Mouse (Mus musculus): Measurements from ENCODE around the gene Msh6. TPM values are rescaled to one million over a fixed set of nuclear protein-coding genes. Genes with fewer than 3 reads are reported as not detected.
"Not testable (repeated sequence)": the region's sequence is repeated elsewhere in the genome, so short reads cannot be mapped to it uniquely, and the experiment has no call there.

Gene Msh6
- total RNA-seq, 1 experiment from 2014 or later, result 27.2 TPM

DNA sequence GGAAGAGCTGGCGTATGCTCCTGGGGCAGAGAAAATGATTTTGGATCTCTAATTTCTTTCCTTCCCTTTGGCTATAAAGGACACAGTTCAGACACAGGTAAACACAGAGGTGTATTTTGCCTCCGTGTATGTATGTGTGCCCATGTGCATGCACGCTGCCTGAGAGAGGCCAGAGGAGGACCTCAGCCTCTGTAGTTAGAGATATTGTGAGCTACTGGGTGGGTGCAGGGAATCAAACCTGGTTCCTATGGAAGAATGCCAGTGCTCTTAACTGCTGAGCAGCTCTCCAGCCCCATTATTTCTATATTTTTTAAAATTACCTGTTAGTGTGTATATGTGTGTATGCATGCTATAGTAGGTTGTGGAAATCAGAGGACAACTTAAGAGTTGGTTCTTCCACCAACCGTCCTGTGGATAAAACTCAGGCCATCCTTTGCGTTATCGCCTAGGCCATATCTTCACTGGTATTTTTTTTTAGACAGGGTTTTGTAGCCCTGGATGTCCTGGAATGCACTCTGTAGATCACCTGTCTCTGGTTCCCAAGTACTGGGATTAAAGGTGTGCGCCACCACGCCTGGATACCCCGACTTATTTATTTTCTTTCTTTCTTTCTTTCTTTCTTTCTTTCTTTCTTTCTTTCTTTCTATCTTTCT lies 1.4 kb downstream of the Msh6 start:
- ATAC-seq (replicated peaks; ENCODE audit: insufficient number of reproducible peaks, low FRiP score, low TSS enrichment, poor library complexity, severe bottlenecking), result no peak

DNA sequence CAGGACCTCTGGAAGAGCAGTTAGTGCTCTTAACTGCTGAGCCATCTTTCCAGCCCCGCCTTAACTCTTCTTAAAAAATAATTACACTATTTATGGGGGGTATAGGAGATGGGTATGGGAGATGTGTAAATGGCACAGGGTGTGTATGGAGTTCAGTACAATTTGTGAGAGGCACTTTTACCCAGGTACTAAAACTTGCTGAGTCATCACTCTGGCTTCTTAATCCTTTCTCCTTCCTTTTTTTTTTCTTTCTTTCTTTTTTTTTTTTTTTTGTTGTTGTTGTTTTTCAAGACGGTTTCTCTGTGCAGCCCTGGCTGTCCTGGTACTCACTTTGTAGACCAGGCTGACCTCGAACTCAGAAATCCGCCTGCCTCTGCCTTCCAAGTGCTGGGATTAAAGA lies 2.1 kb downstream of the Msh6 start:
- ATAC-seq (replicated peaks; ENCODE audit: insufficient number of reproducible peaks, low FRiP score, low TSS enrichment, poor library complexity, severe bottlenecking), result not testable (repeated sequence)

DNA sequence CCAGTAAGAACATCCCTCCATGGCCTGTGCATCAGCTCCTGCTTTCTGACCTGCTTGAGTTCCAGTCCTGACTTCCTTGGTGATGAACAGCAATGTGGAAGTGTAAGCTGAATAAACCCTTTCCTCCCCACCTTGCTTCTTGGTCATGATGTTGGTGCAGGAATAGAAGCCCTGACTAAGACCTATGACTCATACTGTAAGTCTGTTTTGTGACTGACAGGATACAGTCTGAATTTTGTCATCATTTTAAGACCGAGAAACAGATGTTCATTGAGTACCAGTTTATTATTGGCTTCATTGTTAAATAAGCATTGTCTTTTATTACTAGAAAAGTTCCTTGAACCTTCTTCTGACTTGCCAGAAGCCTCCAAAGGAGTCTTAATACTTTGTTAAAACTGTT lies 4.8 kb downstream of the Msh6 start:
- ATAC-seq (replicated peaks; ENCODE audit: insufficient number of reproducible peaks, low FRiP score, low TSS enrichment, poor library complexity, severe bottlenecking), result not testable (repeated sequence)

DNA sequence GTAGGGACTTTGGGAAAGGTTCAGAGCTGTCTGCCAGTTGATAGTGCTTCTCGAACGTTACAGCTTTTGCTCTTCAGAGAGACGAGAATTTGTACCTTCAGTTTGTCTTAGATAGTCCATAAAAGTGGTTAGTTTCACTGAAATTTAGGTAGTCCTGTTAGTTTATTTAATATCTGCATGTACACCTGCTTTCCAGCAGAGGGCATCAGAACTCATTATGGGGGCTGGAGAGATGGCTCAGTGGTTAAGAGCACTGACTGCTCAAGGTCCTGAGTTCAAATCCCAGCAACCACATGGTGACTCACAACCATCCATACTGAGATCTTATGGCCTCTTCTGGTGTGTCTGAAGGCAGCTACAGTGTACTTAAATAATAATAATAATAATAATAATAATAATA lies 7.2 kb downstream of the Msh6 start:
- ATAC-seq (replicated peaks; ENCODE audit: insufficient number of reproducible peaks, low FRiP score, low TSS enrichment, poor library complexity, severe bottlenecking), result no peak

DNA sequence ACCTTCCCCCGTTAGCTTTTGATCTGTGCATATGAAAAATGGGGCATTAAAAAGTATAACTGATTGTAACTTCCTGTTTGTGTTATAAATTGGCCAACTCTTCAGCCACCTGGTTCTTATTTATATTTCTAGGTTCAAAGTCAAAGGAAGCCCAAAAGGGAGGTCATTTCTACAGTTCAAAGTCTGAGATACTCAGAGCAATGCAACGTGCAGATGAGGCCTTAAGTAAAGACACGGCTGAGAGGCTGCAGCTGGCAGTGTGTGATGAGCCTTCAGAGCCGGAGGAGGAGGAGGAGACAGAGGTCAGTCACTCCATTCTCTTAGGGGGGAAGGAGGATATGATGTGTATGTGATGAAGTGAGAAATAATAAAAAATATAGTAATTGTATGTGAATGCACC lies 8.5 kb downstream of the Msh6 start:
- ATAC-seq (replicated peaks; ENCODE audit: insufficient number of reproducible peaks, low FRiP score, low TSS enrichment, poor library complexity, severe bottlenecking), result no peak

DNA sequence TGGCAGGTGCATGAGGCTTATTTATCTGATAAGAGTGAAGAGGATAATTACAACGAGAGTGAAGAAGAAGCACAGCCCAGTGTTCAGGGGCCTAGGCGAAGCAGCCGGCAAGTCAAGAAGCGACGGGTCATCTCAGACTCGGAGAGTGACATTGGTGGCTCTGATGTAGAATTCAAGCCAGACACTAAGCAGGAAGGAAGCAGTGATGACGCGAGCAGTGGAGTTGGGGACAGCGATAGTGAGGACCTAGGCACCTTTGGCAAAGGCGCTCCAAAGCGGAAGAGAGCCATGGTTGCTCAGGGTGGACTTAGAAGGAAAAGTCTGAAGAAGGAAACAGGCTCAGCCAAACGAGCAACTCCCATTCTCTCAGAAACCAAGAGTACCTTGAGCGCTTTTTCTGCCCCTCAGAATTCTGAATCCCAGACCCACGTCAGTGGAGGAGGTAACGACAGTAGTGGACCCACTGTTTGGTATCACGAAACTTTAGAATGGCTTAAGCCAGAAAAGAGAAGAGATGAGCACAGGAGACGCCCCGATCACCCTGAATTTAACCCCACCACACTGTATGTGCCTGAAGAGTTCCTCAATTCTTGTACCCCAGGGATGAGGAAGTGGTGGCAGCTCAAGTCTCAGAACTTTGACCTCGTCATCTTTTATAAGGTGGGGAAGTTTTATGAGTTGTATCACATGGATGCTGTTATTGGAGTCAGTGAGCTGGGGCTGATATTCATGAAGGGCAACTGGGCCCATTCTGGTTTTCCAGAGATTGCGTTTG lies 9.8 kb downstream of the Msh6 start:
- peak; percentile 90 for ATAC-seq (replicated peaks; ENCODE audit: insufficient number of reproducible peaks, low FRiP score, low TSS enrichment, poor library complexity, severe bottlenecking)

DNA sequence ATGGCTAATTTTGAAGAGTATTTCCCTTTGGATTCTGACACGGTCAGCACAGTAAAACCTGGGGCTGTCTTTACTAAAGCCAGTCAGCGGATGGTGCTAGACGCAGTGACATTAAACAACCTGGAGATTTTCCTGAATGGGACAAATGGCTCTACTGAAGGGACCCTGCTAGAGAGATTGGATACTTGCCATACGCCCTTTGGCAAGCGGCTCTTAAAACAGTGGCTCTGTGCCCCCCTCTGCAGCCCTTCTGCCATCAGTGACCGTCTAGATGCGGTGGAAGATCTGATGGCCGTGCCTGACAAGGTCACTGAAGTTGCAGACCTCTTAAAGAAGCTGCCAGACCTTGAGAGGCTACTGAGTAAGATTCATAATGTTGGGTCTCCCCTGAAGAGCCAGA lies 11.1 kb downstream of the Msh6 start:
- no peak for ATAC-seq (replicated peaks; ENCODE audit: insufficient number of reproducible peaks, low FRiP score, low TSS enrichment, poor library complexity, severe bottlenecking)

DNA sequence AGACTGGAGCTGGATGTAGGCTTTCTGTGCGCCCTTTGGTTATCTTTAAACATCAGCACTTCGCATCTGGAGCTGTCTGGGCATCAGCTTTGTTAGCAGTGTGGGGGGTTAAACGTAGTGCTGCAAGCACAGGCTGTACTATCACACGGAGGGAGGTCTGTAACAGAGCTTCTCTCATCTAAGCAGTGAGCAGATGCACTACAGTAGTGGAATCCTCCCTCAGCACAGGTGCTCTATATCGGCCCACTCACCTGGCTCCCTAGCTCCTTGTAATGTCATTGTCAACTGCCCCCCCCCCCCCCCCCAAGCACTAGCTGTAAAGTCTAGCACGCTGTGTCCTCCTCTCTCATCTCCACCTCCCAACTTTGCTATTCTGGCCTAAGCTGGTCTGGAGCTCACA lies 12.6 kb downstream of the Msh6 start:
- ATAC-seq (replicated peaks; ENCODE audit: insufficient number of reproducible peaks, low FRiP score, low TSS enrichment, poor library complexity, severe bottlenecking), result no peak

DNA sequence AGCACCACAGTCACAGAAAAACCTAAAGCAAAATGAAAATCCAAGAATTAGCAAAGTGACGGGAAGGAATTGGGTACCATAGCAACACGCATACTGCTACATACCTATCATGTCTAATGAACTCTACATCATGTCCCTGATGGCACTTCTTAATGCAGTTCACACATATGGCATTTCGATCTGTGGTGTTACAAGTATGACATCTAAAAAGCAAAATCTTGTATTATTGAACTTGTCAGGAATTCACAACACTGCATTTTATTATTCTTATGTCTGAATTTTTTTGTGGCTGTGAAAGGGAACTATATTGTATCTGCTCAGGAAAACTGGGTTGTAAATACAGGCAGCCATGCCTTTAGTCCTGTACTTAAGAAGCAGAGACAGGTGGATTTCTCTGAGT lies 17.3 kb downstream of the Msh6 start:
- no peak for ATAC-seq (replicated peaks; ENCODE audit: insufficient number of reproducible peaks, low FRiP score, low TSS enrichment, poor library complexity, severe bottlenecking)

DNA sequence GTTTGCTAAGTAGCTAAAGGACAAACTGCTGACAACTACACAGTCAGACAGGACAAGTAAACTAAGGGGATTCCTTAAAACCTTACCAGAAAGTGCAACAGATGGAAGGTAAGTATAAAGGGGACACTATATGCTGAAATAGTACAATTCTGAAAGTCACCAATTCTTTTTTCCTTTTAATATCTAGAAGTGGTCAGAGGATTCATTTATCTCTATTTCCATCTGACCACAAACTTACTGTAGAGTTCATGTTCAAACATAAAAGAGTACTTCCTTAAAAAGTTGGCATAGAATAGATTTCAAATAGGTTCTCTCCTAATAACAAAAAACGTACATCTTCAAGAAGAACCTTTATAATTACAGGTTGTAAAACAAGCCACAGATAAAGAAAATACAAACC lies 18.5 kb downstream of the Msh6 start:
- ATAC-seq (replicated peaks; ENCODE audit: insufficient number of reproducible peaks, low FRiP score, low TSS enrichment, poor library complexity, severe bottlenecking), result no peak

DNA sequence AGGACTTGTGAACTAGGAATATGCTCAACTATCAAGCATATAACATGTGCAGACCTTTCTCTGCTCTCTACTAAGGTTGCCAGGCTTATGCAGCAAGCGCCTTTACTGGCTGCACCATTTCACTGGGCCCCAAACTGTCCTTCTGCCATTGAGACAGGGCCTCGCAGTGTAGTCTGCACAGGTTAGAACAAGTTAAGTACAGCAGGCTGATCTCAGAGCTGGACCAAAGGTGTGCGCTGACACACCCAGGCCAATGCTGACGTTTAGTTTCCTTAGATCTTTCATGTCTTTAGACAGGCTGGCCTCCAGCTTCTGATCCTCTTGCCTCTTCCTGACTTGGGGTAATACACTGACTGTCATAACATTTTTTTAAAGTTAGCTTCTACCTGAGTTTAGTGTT lies 22.9 kb downstream of the Msh6 start:
- ATAC-seq (replicated peaks; ENCODE audit: insufficient number of reproducible peaks, low FRiP score, low TSS enrichment, poor library complexity, severe bottlenecking), result no peak

DNA sequence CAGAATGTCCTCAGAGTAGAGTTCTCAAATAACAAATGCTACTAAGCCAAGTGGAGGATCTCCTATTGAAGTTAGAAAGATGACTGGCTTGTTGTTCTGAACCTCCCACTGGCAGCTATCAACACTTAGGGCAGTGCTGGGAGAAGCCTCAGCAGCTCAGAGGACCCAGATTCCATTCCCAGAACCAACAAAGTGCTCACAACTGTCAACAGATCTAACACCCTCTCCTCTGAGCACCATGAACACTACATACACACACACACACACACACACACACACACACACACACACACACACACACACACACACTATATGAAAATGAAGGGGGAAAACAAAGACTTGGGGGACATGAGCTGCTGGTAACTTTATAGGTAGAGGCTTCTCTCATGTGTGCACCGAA lies 30.0 kb downstream of the Msh6 start:
- ATAC-seq (replicated peaks; ENCODE audit: insufficient number of reproducible peaks, low FRiP score, low TSS enrichment, poor library complexity, severe bottlenecking), result no peak

DNA sequence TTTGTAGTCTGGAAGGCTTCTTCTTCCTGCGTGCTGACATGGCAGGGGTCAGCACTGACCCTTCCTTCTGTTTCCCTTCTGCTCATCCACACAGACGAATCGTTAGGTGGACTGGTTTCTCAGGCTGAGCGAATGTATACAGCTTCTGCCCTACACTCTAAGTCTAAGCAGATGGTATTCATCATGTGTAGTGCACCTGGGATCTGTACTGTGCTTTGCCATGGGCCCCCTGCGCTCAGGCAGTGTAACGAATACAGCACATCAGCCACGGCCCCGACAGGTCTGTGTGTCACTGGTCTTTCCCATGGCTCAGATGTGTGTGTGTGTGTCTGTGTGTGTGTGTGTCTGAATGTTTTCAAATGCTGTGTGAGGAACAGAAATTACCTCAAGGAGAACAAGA lies 32.1 kb downstream of the Msh6 start:
- ATAC-seq (replicated peaks; ENCODE audit: insufficient number of reproducible peaks, low FRiP score, low TSS enrichment, poor library complexity, severe bottlenecking), result no peak

DNA sequence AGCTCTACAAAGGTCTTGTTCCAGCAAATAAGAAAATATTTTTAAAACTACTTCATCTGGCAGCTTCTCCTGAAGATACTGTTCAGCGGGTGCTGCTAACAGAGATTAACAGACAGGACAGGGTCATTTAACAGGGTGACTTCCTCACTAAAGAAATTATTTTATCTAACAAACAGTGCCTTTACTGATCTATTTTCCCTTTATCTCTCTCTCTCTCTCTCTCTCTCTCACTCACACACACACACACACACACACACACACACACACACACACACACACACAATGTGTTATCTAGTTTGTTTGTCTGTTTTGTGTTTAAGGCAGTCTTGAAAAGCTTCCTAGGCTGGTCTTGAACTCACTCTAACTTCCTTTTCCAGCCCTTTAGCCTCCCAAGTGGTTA lies 39.6 kb downstream of the Msh6 start:
- no peak for ATAC-seq (replicated peaks; ENCODE audit: insufficient number of reproducible peaks, low FRiP score, low TSS enrichment, poor library complexity, severe bottlenecking)

DNA sequence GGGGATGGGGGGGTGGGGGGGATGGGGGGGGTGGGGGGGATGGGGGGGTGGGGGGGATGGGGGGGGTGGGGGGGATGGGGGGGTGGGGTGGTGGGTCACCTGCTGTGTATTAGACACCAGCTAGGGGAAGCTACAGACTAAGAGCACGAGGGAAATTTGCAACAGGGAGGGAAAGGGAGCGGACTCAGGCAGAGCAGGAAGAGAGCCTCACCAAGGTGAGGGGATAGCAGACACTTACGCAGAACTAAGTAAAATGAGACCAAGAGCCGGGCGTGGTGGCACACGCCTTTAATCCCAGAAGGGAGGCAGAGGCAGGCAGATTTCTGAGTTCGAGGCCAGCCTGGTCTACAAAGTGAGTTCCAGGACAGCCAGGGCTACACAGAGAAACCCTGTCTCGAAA lies 41.2 kb downstream of the Msh6 start:
- not testable (repeated sequence) for ATAC-seq (replicated peaks; ENCODE audit: insufficient number of reproducible peaks, low FRiP score, low TSS enrichment, poor library complexity, severe bottlenecking)

DNA sequence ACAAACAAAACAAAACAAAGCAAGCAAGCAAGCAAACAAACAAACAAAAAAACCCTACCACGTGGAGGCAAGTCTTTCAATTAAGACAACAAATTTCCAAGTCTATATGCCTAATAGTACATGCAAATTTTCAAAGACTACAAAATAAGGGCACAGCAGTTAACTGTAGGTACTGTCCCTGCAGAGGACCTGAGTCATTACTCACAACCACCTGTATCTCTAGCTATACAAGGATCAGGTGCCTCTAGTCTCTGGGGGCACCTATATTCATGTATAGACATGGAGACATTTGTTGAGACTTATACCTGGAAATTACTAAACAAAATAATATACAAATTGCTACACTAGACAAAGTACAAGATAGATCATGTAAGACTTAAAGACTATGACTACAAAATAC lies 49.1 kb downstream of the Msh6 start:
- ATAC-seq (replicated peaks; ENCODE audit: insufficient number of reproducible peaks, low FRiP score, low TSS enrichment, poor library complexity, severe bottlenecking), result no peak

DNA sequence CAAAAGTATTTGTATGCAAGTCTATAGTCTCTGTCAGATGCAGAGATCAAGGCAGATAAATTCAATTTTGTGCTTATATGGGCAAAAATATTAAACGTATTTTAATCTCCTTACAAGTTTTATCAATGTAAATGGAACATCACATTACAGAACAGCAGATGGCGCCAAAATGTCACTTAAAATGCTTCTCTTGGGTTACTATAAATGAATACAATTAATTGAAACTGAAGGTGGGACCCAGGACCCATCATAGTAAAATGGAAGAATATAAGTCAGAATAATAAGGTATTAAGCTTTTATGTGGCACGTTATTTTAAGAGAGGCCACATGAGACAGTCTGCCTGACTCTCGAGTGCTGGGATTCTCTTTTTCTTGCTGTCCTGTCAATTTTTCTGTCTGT lies 50.4 kb downstream of the Msh6 start:
- no peak for ATAC-seq (replicated peaks; ENCODE audit: insufficient number of reproducible peaks, low FRiP score, low TSS enrichment, poor library complexity, severe bottlenecking)

DNA sequence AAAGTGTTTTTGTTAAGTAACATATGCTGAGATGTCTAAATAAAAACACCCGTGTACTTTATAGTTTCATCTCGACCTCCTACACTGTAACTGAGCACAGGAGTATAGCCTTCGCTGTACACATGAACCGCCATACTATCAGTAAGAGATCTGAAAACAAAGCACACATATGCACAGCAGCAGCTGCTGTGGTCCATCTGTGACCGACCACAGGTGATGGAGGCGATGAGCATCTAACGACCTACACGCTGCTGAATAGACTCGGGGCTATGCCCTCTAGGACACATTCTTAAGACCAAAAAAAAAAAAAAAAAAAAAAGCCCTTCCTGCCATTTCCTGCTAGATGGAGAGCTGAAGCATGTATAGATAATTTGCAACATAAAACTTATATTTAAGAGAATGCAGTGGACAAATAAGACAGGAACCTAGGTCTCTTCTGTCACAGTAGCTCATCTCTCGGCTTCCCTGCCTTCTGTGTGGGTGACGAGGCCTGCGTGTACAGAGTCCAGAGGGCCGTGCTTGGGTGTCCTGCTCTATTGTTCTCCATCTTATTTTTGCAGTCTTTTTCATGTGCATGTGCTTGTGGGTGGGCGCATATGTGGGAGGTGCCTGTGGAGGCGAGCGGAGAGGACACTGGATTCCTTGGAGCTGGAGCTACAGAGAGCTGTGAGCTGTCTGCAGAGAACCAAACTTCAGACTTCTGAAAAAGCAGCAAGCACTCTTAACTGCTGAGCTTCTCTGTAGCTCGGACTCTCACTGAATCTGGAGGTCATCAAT lies 54.5 kb downstream of the Msh6 start:
- no peak for ATAC-seq (replicated peaks; ENCODE audit: insufficient number of reproducible peaks, low FRiP score, low TSS enrichment, poor library complexity, severe bottlenecking)

DNA sequence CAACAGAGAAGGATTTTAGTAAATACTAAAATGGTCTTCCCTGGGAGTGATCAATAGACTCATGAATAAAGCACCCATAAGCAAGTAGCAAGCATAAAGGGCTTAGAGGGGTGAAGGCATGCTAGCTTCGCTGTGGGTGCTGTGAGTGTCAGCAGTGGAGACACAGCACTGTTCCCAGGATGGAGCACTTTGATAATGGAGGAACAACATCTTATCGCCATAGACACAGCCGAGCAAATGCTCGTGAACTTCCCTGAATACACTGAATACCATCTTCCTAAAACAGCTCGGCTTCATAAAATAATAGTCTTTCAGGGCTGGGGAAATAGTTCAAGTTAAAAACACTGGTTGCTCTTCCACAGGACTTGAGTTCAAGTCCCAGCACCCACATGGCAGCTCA lies 56.9 kb downstream of the Msh6 start:
- no peak for ATAC-seq (replicated peaks; ENCODE audit: insufficient number of reproducible peaks, low FRiP score, low TSS enrichment, poor library complexity, severe bottlenecking)

DNA sequence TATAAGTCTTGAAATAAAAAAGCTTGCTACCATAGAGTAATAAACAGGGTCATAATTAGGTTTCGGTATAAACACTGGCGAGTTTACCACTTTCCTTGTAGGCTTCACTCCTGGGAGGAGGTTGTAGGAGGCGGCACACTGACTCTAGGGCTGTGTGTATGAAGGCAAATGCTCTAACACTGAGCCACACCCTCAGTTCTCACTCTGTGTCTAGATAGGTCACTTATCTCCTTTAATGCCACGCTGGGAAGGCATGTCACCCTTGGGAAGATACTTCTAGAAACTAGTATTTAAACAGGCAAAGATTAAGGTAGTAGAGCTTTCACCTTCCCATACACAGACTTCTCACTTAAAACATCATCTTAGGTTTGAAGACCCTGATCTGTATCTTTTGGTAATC lies 59.6 kb downstream of the Msh6 start:
- ATAC-seq (replicated peaks; ENCODE audit: insufficient number of reproducible peaks, low FRiP score, low TSS enrichment, poor library complexity, severe bottlenecking), result no peak
